Mouse (Mus musculus) liver, postnatal 0 days (tissue): ENCODE measurements around the gene Slc10a1. TPM values are rescaled to one million over a fixed set of nuclear protein-coding genes. Genes with fewer than 3 reads are reported as not detected.

Experiments
- ATAC-seq: fragments of 200-750 bp; cut with Nextera tagmentation; 2 replicates; pipeline ENCODE4 v1.8.0; 2017; ENCODE audit warnings: mild to moderate bottlenecking, moderate library complexity
- DNase-seq: peaks from one replicate; pipeline ENCODE4 v3.0.0-alpha.2; 2016
- H3K27ac ChIP-seq: fragments of 300-500 bp; sonication (generic); 2 replicates; pipeline ENCODE4 v1.5.1; 2014; ENCODE audit warnings: antibody characterized with exemption, moderate library complexity, mild to moderate bottlenecking, low read depth
- H3K27me3 ChIP-seq: fragments of 300-500 bp; sonication (generic); 2 replicates; pipeline ENCODE4 v1.6.1; 2014; ENCODE audit warnings: low read length, control low read depth, mixed read lengths; ENCODE audit not compliant: insufficient read depth
- H3K36me3 ChIP-seq: fragments of 300-500 bp; sonication (generic); replicated peaks from 2 replicates; pipeline ENCODE4 v1.6.1; 2014; ENCODE audit warnings: mild to moderate bottlenecking, control low read depth, low read length, moderate library complexity, mixed read lengths; ENCODE audit not compliant: insufficient read depth
- H3K4me1 ChIP-seq: fragments of 300-500 bp; sonication (generic); 2 replicates; pipeline ENCODE4 v1.6.1; 2014; ENCODE audit warnings: antibody characterized with exemption, mild to moderate bottlenecking, control low read depth; ENCODE audit not compliant: insufficient read depth
- H3K4me2 ChIP-seq: fragments of 300-500 bp; sonication (generic); 2 replicates; pipeline ENCODE4 v1.6.1; 2014; ENCODE audit warnings: low read depth, mild to moderate bottlenecking, low read length, moderate library complexity, mixed read lengths
- H3K4me3 ChIP-seq: fragments of 300-500 bp; sonication (generic); 2 replicates; pipeline ENCODE4 v1.5.1; 2014; ENCODE audit warnings: low read depth, low read length
- H3K9ac ChIP-seq: fragments of 300-500 bp; sonication (generic); replicated peaks from 2 replicates; pipeline ENCODE4 v1.6.1; 2014; ENCODE audit warnings: mild to moderate bottlenecking, moderate library complexity
- H3K9me3 ChIP-seq: fragments of 300-500 bp; sonication (generic); 2 replicates; pipeline ENCODE4 v1.6.1; 2016; ENCODE audit warnings: mild to moderate bottlenecking, control low read depth, low read length, mixed read lengths
- CTCF ChIP-seq: sonication (generic); IDR thresholded peaks from 2 replicates; pipeline ENCODE4 v1.5.1; 2016; ENCODE audit warnings: antibody characterized with exemption, low read depth
- EP300 ChIP-seq: IDR thresholded peaks from 2 replicates; pipeline ENCODE4 v1.6.1; 2016; ENCODE audit warnings: antibody characterized with exemption, low read depth, mild to moderate bottlenecking
- WGBS: fragments of 180-500 bp; shearing (Covaris S2); extraction: QIAGEN DNeasy Blood & Tissue Kit; methylation state at CpG from one replicate; pipeline ENCODE4 v1.1.7; 2014; ENCODE audit not compliant: insufficient replicate concordance; 5-methylcytosine and 5-hydroxymethylcytosine counted together
- polyA plus RNA-seq: library from polyadenylated mRNA; unstranded; fragments of >200 nt; fragmentation: Nextera tagmentation; extraction: Ambion mirVana; gene quantifications from 2 replicates; pipeline ENCODE4 v1.2.1, GENCODE M21; 2015

Gene Slc10a1
- polyA plus RNA-seq, 1 experiment from 2014 or later = 502 TPM

DNA sequence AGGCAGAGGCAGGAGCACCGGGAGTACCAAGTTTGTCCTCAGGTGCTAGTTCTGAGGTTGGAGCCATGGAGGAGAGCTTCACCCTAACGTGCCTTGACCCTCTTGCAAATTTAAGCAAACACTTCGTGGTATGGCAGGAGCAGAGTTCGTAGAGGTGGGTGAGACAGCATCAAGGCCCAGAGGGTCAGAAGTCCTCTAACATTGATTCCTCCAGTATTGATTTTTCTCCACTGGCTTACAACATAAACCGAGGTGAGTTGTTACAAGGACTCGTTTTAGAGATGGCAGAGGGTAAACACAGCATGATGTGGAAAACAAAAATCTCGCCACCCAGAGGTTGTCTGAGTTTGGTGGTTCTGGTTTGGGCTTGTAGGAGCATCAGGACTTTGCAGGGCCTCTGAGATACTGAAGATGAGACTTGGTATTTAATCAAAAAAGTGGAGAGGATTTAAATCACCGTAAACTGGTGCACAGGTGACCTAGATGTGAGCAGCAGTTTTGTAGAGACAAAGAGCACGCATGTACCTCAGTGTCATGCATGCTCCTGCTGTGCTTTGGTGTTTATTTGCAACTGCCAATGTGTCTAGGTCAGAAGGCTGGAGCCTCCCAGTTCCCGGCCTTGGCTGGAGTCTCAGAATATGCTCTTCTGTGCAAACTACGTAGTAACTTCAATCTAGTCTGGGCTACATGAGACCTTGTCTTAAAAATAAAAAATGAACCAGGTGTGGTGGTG, 7.6 kb upstream of the Slc10a1 start:
- H3K4me1 ChIP-seq = peaks cover 4% of the 10 kb centered on the region; the same call in 1 of the 2 replicates
- H3K36me3 ChIP-seq = no peaks in the 10 kb centered on the region
- no peak overlapping the region for H3K4me3 ChIP-seq
- DNase-seq (peak; percentile 29), ATAC-seq (peak; percentile 95)
- TF ChIP-seq CTCF (no peak), EP300 (peak; percentile 89)
- peak overlapping the region; percentile 92 for H3K27ac ChIP-seq
- H3K27me3 ChIP-seq = no peaks in the 10 kb centered on the region
- H3K9me3 ChIP-seq = no peaks in the 10 kb centered on the region
- no peak overlapping the region for H3K9ac ChIP-seq
- WGBS = 56% methylated on average over 11 of the region's 11 CpGs
- H3K4me2 ChIP-seq = no peak overlapping the region

DNA sequence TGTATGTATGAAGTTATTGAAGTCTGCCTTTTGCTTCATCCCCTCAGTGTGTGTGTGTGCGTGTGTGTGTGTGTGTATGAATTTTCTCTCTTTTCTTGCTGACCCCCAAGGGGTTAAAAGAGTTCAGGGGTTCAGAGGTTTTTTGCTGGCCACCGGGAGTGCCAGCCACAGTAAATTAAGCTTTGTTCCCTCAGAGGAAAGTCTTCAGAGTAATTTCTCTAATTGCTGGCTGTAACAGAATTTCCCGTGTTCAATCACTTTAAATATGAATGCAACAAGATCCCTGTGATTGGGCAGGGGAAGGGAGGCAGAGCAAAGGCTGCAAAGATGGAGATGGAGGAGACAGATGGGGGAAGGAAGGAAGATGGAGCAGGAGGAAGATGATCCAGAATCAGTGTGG, 3.3 kb upstream of the Slc10a1 start:
- no peaks in the 10 kb centered on the region for H3K27me3 ChIP-seq
- no peak overlapping the region for H3K4me2 ChIP-seq
- H3K4me1 ChIP-seq = peaks cover 4% of the 10 kb centered on the region; the same call in 1 of the 2 replicates
- 44% methylated on average over 3 of the region's 3 CpGs for WGBS
- no peaks in the 10 kb centered on the region for H3K36me3 ChIP-seq
- H3K27ac ChIP-seq = no peak overlapping the region
- ATAC-seq (no peak), DNase-seq (no peak)
- H3K4me3 ChIP-seq = no peak overlapping the region
- no peak overlapping the region for H3K9ac ChIP-seq
- no peak for TF ChIP-seq EP300
- TF ChIP-seq CTCF = no peak
- no peaks in the 10 kb centered on the region for H3K9me3 ChIP-seq

DNA sequence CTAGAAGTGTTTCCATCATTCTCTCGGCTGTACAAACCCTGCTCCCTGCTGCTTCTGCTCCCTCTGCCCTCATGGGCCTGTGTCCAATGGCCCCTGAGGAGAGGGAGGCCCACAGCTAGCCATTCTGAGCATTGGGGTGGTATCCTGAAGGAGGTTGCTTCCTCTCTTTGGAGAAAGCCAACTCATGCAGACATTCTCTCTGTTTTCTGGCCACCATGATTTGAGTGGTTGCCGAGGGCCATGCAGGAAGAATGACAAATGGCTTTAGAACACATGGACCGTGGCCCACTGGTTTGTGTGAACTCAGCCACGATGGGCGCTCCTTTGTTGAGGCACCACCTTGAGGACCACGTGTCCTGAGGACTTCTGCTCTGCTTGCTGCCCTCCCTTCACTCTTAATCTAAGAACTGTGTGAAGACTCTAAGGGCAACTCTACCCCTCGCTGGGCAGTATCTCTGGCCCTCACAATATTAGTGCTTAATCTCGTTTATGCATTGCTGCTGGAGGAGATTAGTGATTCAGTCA, 1.7 kb upstream of the Slc10a1 start:
- Histone ChIP-seq H3K9ac (no peak overlapping the region), H3K4me3 (no peak overlapping the region), H3K4me1 (peaks cover 4% of the 10 kb centered on the region; the same call in 1 of the 2 replicates), H3K9me3 (no peaks in the 10 kb centered on the region), H3K27ac (no peak overlapping the region), H3K4me2 (no peak overlapping the region), H3K27me3 (no peaks in the 10 kb centered on the region), H3K36me3 (no peaks in the 10 kb centered on the region)
- TF ChIP-seq EP300 = no peak
- TF ChIP-seq CTCF = no peak
- 69% methylated on average over 8 of the region's 8 CpGs for WGBS
- no peak for ATAC-seq
- no peak for DNase-seq

DNA sequence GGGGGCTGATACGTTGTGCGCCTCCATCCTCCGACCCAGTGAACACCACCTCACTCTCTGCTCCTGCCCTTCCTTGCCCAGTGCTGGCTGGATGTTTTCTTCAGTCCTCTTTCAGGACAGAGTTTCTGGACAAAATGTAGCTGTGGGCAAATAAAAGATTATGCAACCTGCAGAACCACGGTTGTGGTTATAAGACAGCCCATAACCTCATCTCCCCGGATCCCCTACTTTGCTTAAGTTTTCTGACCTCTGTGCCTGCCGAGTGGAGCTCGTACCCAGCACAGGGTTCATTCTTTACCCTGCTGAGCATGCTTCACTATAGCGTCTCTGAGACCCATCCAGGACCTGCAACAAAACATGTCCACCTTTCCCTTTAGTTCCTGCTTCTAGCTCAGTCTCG, 587 bp downstream of the Slc10a1 start:
- Histone ChIP-seq H3K9ac (peak overlapping the region; percentile 62), H3K36me3 (no peaks in the 10 kb centered on the region), H3K4me2 (peak overlapping the region; percentile 65), H3K27me3 (no peaks in the 10 kb centered on the region), H3K4me1 (peaks cover 4% of the 10 kb centered on the region; the same call in 1 of the 2 replicates), H3K9me3 (no peaks in the 10 kb centered on the region), H3K4me3 (peak overlapping the region; percentile 51), H3K27ac (peak overlapping the region; percentile 82)
- TF ChIP-seq EP300 = peak; percentile 49; the same call in 1 of the 2 replicates
- TF ChIP-seq CTCF = no peak
- no peak for DNase-seq
- ATAC-seq = peak; percentile 76
- WGBS = 55% methylated on average over 9 of the region's 9 CpGs

DNA sequence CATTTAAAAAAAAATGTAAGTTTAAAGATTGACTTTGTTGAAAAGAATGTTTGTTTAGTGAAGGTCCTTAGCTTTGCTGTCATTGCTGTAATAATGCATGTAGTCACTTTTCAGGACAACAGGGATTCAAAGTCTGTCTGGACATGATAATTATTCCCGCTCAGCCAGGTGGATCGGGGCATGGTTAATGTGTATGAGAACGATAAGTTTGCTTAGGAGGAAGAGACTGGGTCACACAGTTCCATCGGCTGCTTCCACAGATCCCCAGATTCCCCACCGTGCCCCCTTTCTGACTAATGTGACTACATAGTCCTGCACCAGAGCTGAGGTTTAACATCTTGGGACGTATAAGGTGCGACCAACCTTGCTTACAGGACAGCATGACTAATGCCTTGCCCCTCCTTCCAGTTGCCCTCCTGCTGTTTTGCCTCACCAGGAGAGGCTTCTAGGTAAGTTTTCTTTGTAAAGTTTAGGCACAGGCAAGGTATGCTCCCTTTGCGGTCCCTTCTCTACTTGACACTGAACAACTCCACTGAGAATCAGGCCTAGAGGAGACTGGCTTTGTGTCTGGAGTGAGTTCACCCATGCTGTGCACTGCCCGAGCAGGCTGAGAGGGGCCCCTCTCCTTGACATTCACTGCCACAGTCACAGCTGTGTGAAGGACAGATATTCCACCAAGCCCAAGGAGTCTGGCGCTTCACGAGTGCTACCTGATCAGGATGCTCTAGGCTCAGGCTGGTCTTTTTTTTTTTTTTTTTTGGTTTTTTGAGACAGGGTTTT, 2.3 kb downstream of the Slc10a1 start:
- no peaks in the 10 kb centered on the region for H3K4me1 ChIP-seq
- 63% methylated on average over 11 of the region's 11 CpGs for WGBS
- H3K27ac ChIP-seq = peak overlapping the region; percentile 82
- ATAC-seq (peak; percentile 61), DNase-seq (no peak)
- H3K9me3 ChIP-seq = no peaks in the 10 kb centered on the region
- H3K4me3 ChIP-seq = peak overlapping the region; percentile 51
- no peaks in the 10 kb centered on the region for H3K27me3 ChIP-seq
- no peaks in the 10 kb centered on the region for H3K36me3 ChIP-seq
- peak overlapping the region; percentile 65 for H3K4me2 ChIP-seq
- no peak for TF ChIP-seq CTCF
- no peak for TF ChIP-seq EP300
- peak overlapping the region; percentile 62 for H3K9ac ChIP-seq

DNA sequence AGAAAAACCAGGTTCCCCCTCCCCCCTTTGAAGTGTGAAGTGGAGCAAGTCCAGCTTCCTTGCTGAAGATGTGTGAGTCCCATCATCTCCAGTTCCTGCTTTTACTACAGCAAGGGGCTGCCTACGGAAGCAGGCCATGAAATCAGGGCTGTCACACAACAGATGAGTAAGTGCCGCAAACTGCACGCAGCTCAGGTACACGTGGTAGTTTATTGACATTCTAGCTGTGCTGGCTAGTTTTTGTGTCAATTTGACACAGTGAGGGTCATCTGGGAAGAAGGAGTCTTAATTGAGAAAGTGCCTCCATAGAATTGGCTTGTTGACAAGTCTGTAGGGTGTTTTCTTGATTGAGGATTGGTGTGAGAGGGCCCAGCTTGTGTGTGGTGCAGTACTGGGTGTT, 5.9 kb downstream of the Slc10a1 start:
- ATAC-seq (peak; percentile 26; the same call in 1 of the 2 replicates), DNase-seq (no peak)
- H3K4me2 ChIP-seq = peak overlapping the region; percentile 65
- H3K36me3 ChIP-seq = peaks cover 28% of the 10 kb centered on the region
- 50% methylated on average over 4 of the region's 4 CpGs for WGBS
- H3K4me1 ChIP-seq = no peaks in the 10 kb centered on the region; the same call in 1 of the 2 replicates
- H3K27me3 ChIP-seq = no peaks in the 10 kb centered on the region
- no peak overlapping the region for H3K27ac ChIP-seq
- no peaks in the 10 kb centered on the region for H3K9me3 ChIP-seq
- H3K4me3 ChIP-seq = no peak overlapping the region
- H3K9ac ChIP-seq = no peak overlapping the region
- TF ChIP-seq CTCF = no peak
- TF ChIP-seq EP300 = no peak
